Mouse (Mus musculus): Measurements from ENCODE around the gene Asic4. TPM values are rescaled to one million over a fixed set of nuclear protein-coding genes. Genes with fewer than 3 reads are reported as not detected.

Asic4 gene
- total RNA-seq (2021) (not detected), polyA plus RNA-seq (2012; rRNA removed) (not detected in 2 replicates)
- long read RNA-seq, result 0 reads

DNA sequence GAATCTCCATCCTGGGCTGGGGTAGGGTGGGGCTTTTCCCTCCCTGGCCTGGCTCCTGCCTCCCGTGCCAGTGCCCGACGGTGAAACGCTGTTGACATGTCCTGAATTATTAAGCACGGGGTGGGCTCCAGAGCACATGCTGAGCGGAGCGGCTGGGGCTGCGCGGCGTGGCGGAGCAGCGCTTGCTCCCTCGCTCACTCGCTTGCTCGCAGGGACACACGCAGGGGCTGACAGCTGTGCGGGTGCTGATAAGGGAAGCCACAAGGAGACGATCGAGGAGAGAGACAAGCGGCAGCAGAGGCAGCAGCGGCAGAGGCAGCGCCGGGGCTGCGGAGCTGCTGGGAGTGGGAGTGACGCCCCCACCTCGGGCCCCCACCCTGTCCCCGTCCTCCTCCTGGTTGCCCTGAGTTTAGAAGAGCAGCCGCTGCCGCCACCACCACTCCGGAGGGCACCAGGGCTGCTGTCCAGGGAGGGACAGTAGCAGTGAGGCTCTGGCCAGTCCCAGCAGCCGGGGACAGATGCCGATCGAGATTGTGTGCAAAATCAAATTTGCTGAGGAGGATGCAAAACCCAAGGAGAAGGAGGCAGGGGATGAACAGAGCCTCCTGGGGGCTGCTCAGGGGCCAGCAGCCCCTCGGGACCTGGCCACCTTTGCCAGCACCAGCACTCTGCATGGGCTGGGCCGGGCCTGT, at the start of gene Asic4:
Asic4 (plus strand) TSS at position 123 of the 692 bp plus-strand sequence.
- Histone ChIP-seq H3K27me3 (ENCODE audit: control insufficient read depth, insufficient read depth, low read length) (peaks cover 21% of the 10 kb centered on the region), H3K27ac (no peak within 1 kb of the TSS), H3K9ac (ENCODE audit: low read depth, low read length) (no peak within 1 kb of the TSS), H3K4me3 (no peak within 1 kb of the TSS), H3K4me1 (ENCODE audit: control insufficient read depth, insufficient read depth, low read length) (no peaks in the 10 kb centered on the region), H3K79me2 (replicated peaks; ENCODE audit: control insufficient read depth, insufficient read depth, low read length) (no peaks in the 10 kb centered on the region), H3K36me3 (ENCODE audit: control insufficient read depth, insufficient read depth, low read length) (no peaks in the 10 kb centered on the region)
- no peak for DNase-seq
- WGBS, result 2% methylated on average over 35 of the region's 35 CpGs
- TF ChIP-seq EP300 (IDR thresholded peaks at IDR 0.05; ENCODE audit: insufficient read depth, low read depth, low read length) (no peak), POLR2A (IDR thresholded peaks at IDR 0.05; ENCODE audit: insufficient read depth, low read depth, low read length) (no peak), CTCF (IDR thresholded peaks at IDR 0.05) (no peak)
- intact Hi-C loops (cut with DNase I), result no loop called here

DNA sequence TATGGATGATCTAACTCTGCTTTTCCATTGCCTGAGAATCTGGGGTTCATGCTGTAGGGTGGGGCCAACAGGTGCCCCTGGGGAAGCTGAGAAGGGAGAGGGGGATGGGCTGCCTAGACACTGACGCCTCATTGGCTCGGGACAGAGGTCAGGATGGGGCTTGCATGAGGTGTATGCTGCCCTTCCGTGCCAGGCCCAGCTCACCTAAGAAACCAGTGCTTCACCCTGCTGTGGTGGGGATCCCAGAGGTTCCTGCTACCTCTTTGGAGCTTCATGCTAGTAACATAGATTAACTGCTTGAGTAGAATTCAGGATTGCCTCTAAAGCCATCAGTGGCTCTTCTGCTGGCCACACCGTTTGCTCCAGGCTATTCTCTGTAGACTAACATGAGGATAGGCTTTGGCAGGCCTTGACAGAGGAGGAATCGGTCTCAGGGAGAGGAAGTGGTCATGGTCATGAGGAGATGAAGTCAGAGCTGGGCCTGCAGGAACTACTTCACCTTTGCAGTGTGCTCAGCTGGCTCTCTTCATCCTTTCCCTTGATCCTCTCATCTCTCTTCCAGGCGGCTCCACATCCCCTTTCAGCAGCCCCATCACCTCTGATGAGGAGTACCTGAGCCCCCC, 49.6 kb upstream of the Asic4 start:
- H3K36me3 ChIP-seq (ENCODE audit: control insufficient read depth, insufficient read depth, low read length), result no peaks in the 10 kb centered on the region; the same call in 1 of the 2 replicates
- no peak for TF ChIP-seq POLR2A (IDR thresholded peaks at IDR 0.05; ENCODE audit: insufficient read depth, low read depth, low read length)
- TF ChIP-seq EP300 (IDR thresholded peaks at IDR 0.05; ENCODE audit: insufficient read depth, low read depth, low read length), result no peak
- no peak for TF ChIP-seq CTCF (IDR thresholded peaks at IDR 0.05)
- intact Hi-C loops (cut with DNase I), result no loop called here
- peak overlapping the region; percentile 7 for H3K4me3 ChIP-seq
- H3K4me1 ChIP-seq (ENCODE audit: control insufficient read depth, insufficient read depth, low read length), result peaks cover 5% of the 10 kb centered on the region; the same call in 1 of the 2 replicates
- H3K27me3 ChIP-seq (ENCODE audit: control insufficient read depth, insufficient read depth, low read length), result no peaks in the 10 kb centered on the region
- WGBS, result 35% methylated on average over 6 of the region's 6 CpGs
- DNase-seq, result peak in 1 of 2 experiments; percentile 45
- H3K79me2 ChIP-seq (replicated peaks; ENCODE audit: control insufficient read depth, insufficient read depth, low read length), result no peaks in the 10 kb centered on the region
- peak overlapping the region; percentile 76 for H3K9ac ChIP-seq (ENCODE audit: low read depth, low read length)
- H3K27ac ChIP-seq, result peak overlapping the region; percentile 95

DNA sequence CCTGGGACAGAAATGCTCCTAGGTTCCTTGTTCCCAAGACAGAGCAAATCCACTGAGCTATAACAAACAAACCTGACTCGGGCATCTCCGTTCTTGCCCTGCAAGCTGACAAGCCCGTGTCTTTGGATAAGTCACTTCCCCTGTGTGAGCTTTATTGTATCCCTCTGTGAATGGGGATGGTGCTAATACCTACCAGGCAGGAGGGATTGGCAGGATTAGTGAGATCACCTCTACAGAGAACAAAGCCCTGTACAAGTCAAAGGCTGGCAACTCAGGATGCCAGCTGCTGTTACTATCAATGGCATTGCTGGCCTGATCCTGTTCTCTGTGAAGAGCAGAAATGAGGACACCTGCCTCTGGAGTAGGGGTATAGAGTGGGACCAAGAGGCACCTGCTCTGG, 44.7 kb upstream of the Asic4 start:
- H3K36me3 ChIP-seq (ENCODE audit: control insufficient read depth, insufficient read depth, low read length), result no peaks in the 10 kb centered on the region; the same call in 1 of the 2 replicates
- intact Hi-C loops (cut with DNase I), result loop anchor here (5.0 kb wide), 1 partner anchor 33 kb away; no protein-coding TSS in a partner anchor
- H3K79me2 ChIP-seq (replicated peaks; ENCODE audit: control insufficient read depth, insufficient read depth, low read length), result no peaks in the 10 kb centered on the region
- no peaks in the 10 kb centered on the region for H3K27me3 ChIP-seq (ENCODE audit: control insufficient read depth, insufficient read depth, low read length)
- no peak overlapping the region for H3K27ac ChIP-seq
- no peak for DNase-seq
- no peak overlapping the region for H3K4me3 ChIP-seq
- no peak overlapping the region for H3K9ac ChIP-seq (ENCODE audit: low read depth, low read length)
- H3K4me1 ChIP-seq (ENCODE audit: control insufficient read depth, insufficient read depth, low read length), result no peaks in the 10 kb centered on the region; the same call in 1 of the 2 replicates
- 81% methylated on average over 3 of the region's 3 CpGs for WGBS
- TF ChIP-seq POLR2A (IDR thresholded peaks at IDR 0.05; ENCODE audit: insufficient read depth, low read depth, low read length), result no peak
- no peak for TF ChIP-seq CTCF (IDR thresholded peaks at IDR 0.05)
- TF ChIP-seq EP300 (IDR thresholded peaks at IDR 0.05; ENCODE audit: insufficient read depth, low read depth, low read length), result no peak

DNA sequence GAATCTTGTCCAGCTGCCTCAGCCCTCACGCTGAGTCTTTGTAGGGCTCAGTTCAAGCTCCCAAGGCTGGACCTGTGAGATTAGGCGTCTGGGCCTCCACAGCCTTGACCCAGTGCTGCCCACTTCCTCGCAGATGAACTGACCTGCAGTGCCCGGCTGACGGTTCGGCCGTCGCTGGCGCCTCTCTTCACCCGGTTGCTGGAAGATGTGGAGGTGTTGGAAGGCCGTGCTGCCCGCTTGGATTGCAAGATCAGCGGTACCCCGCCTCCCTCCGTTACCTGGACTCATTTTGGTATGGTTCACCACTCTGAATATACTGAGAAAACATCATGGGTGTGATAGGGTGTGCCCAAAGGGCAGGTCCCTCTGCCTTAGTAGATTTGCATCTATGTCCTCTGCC, 44.1 kb upstream of the Asic4 start:
- no peaks in the 10 kb centered on the region; the same call in 1 of the 2 replicates for H3K36me3 ChIP-seq (ENCODE audit: control insufficient read depth, insufficient read depth, low read length)
- H3K27ac ChIP-seq, result no peak overlapping the region
- TF ChIP-seq CTCF (IDR thresholded peaks at IDR 0.05) (no peak), POLR2A (IDR thresholded peaks at IDR 0.05; ENCODE audit: insufficient read depth, low read depth, low read length) (no peak), EP300 (IDR thresholded peaks at IDR 0.05; ENCODE audit: insufficient read depth, low read depth, low read length) (no peak)

DNA sequence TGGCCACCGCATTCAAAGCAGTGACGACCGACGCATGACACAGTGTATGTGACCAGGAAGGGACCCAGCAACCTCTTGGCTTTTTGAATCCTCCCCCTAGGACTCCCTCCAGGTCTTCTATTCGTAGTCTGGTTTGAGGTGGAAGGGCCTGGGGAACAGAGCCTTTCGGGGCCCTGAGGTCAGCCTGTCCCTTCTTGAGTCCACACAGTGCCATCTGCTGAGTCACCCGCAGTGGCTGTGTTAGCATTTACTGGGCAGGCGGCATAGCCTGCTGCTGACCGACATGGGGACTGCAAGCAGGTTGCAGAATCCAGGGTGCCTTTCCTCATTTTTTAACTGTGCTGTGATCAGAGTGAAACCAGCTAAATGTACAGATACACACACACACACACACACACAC, 43.2 kb upstream of the Asic4 start:
- intact Hi-C loops (cut with DNase I), result loop anchor here (5.0 kb wide), 1 partner anchor 35 kb away; no protein-coding TSS in a partner anchor
- no peaks in the 10 kb centered on the region for H3K27me3 ChIP-seq (ENCODE audit: control insufficient read depth, insufficient read depth, low read length)
- no peaks in the 10 kb centered on the region; the same call in 1 of the 2 replicates for H3K4me1 ChIP-seq (ENCODE audit: control insufficient read depth, insufficient read depth, low read length)
- peak overlapping the region; percentile 40; the same call in 1 of the 2 replicates for H3K27ac ChIP-seq
- DNase-seq, result no peak
- 73% methylated on average over 9 of the region's 9 CpGs for WGBS
- no peak overlapping the region for H3K4me3 ChIP-seq
- peak overlapping the region; percentile 32 for H3K9ac ChIP-seq (ENCODE audit: low read depth, low read length)
- H3K36me3 ChIP-seq (ENCODE audit: control insufficient read depth, insufficient read depth, low read length), result no peaks in the 10 kb centered on the region
- TF ChIP-seq POLR2A (IDR thresholded peaks at IDR 0.05; ENCODE audit: insufficient read depth, low read depth, low read length) (no peak), CTCF (IDR thresholded peaks at IDR 0.05) (peak; percentile 30), EP300 (IDR thresholded peaks at IDR 0.05; ENCODE audit: insufficient read depth, low read depth, low read length) (no peak)
- H3K79me2 ChIP-seq (replicated peaks; ENCODE audit: control insufficient read depth, insufficient read depth, low read length), result no peaks in the 10 kb centered on the region

More for the DNA sequence above, 44.1 kb upstream of the Asic4 start:
- H3K27me3 ChIP-seq (ENCODE audit: control insufficient read depth, insufficient read depth, low read length), result no peaks in the 10 kb centered on the region
- intact Hi-C loops (cut with DNase I), result loop anchor here (5.0 kb wide), 1 partner anchor 34 kb away; no protein-coding TSS in a partner anchor
- no peaks in the 10 kb centered on the region; the same call in 1 of the 2 replicates for H3K4me1 ChIP-seq (ENCODE audit: control insufficient read depth, insufficient read depth, low read length)
- H3K79me2 ChIP-seq (replicated peaks; ENCODE audit: control insufficient read depth, insufficient read depth, low read length), result no peaks in the 10 kb centered on the region
- WGBS, result 72% methylated on average over 15 of the region's 15 CpGs
- DNase-seq, result no peak
- H3K9ac ChIP-seq (ENCODE audit: low read depth, low read length), result no peak overlapping the region
- no peak overlapping the region for H3K4me3 ChIP-seq

All from heart, adult 2 months (tissue).